Mouse (Mus musculus) macrophage (primary cell): Measurements from ENCODE around the gene Nrgn. TPM values are rescaled to one million over a fixed set of nuclear protein-coding genes. Genes with fewer than 3 reads are reported as not detected.

Experiments used
- H3K27ac ChIP-seq: fragments of 350-480 bp; formaldehyde crosslinking; 2 replicates; pipeline ENCODE4 v1.9.0; 2021
- H3K36me3 ChIP-seq: fragments of 350-480 bp; formaldehyde crosslinking; 2 replicates; pipeline ENCODE4 v1.9.0; 2021; ENCODE audit errors: inconsistent target
- H3K4me3 ChIP-seq: fragments of 350-480 bp; formaldehyde crosslinking; 2 replicates; pipeline ENCODE4 v1.9.0; 2021; ENCODE audit errors: inconsistent target
- H3K79me2 ChIP-seq: fragments of 350-480 bp; formaldehyde crosslinking; 2 replicates; pipeline ENCODE4 v1.9.0; 2021; ENCODE audit errors: inconsistent target
- WGBS: methylation state at CpG from one replicate; pipeline ENCODE4 v1.1.7; 2026; ENCODE audit warnings: inconsistent platforms; ENCODE audit not compliant: missing documents; 5-methylcytosine and 5-hydroxymethylcytosine counted together
- polyA plus RNA-seq: library from polyadenylated mRNA; stranded (reverse); fragments of 250-400 nt; gene quantifications from 3 replicates; pipeline ENCODE4 v1.2.4, GENCODE M21; 2018; ENCODE audit warnings: inconsistent platforms

The Nrgn gene
- polyA plus RNA-seq, 1 experiment from 2014 or later = 1.4 TPM

DNA sequence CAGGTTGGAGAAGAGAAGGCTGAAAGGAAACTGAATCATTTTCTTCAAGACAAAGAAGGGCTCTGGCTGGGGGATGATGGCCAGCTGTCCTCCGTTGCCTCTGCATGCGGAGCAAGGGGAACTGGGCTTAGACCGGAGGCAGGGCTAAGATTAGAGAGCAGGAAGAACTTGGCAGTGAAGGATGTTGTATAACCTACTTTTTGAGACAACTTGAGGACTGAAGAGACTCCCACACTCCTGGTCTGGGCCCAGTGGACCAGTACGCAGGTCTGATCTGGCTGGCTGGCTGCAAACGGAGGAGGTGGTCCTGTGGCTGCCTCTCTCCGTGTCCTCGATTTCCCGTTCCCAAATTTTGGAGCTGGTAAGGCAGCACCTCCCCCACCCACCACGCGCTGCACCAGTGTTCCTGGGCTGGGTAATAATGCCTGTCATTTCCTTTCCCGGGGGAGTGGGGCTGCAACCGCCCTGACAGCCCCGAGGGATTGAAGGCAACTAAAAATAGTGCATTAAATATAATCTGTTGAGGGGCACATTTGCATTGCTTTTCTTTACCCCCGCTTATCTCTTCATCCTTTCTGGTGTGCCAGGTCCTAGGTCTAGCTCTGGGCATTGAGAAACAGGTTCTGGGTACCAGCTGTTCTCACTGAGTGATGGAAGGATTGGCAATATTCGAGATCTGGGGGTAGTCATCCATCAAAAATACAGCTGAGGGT lies 15.3 kb upstream of the Nrgn start:
- H3K79me2 ChIP-seq = no peaks in the 10 kb centered on the region
- H3K4me3 ChIP-seq = no peak overlapping the region
- WGBS = 7% methylated on average over 15 of the region's 15 CpGs
- no peaks in the 10 kb centered on the region for H3K36me3 ChIP-seq
- no peak overlapping the region for H3K27ac ChIP-seq

GRCm38 (mm10) chr9:37567454-37567853 lies 14.8 kb upstream of the Nrgn start:
- H3K27ac ChIP-seq = no peak overlapping the region
- no peak overlapping the region for H3K4me3 ChIP-seq
- no peaks in the 10 kb centered on the region for H3K79me2 ChIP-seq
- WGBS = 26% methylated on average over 5 of the region's 5 CpGs
- H3K36me3 ChIP-seq = no peaks in the 10 kb centered on the region

- no peaks in the 10 kb centered on the region for H3K79me2 ChIP-seq
- WGBS = 59% methylated on average over 2 of the region's 2 CpGs
- no peak overlapping the region for H3K27ac ChIP-seq
- H3K4me3 ChIP-seq = no peak overlapping the region
- H3K36me3 ChIP-seq = no peaks in the 10 kb centered on the region
Observed at GRCm38 (mm10) chr9:37567019-37567418, 14.3 kb upstream of the Nrgn start.

GRCm38 (mm10) chr9:37563805-37564204 lies 11.1 kb upstream of the Nrgn start:
- no peak overlapping the region for H3K4me3 ChIP-seq
- no peak overlapping the region for H3K27ac ChIP-seq
- H3K36me3 ChIP-seq = no peaks in the 10 kb centered on the region
- WGBS = 58% methylated on average over 1 of the region's 1 CpGs
- H3K79me2 ChIP-seq = no peaks in the 10 kb centered on the region

- Histone ChIP-seq H3K4me3 (no peak overlapping the region), H3K36me3 (no peaks in the 10 kb centered on the region), H3K27ac (no peak overlapping the region), H3K79me2 (no peaks in the 10 kb centered on the region)
- WGBS = 94% methylated on average over 2 of the region's 2 CpGs
Observed at GRCm38 (mm10) chr9:37560617-37561016, 7.9 kb upstream of the Nrgn start.

- H3K79me2 ChIP-seq = no peaks in the 10 kb centered on the region
- WGBS = 34% methylated on average over 3 of the region's 3 CpGs
- no peaks in the 10 kb centered on the region for H3K36me3 ChIP-seq
- no peak overlapping the region for H3K4me3 ChIP-seq
- no peak overlapping the region for H3K27ac ChIP-seq
Observed at GRCm38 (mm10) chr9:37556366-37556765, 3.7 kb upstream of the Nrgn start.

DNA sequence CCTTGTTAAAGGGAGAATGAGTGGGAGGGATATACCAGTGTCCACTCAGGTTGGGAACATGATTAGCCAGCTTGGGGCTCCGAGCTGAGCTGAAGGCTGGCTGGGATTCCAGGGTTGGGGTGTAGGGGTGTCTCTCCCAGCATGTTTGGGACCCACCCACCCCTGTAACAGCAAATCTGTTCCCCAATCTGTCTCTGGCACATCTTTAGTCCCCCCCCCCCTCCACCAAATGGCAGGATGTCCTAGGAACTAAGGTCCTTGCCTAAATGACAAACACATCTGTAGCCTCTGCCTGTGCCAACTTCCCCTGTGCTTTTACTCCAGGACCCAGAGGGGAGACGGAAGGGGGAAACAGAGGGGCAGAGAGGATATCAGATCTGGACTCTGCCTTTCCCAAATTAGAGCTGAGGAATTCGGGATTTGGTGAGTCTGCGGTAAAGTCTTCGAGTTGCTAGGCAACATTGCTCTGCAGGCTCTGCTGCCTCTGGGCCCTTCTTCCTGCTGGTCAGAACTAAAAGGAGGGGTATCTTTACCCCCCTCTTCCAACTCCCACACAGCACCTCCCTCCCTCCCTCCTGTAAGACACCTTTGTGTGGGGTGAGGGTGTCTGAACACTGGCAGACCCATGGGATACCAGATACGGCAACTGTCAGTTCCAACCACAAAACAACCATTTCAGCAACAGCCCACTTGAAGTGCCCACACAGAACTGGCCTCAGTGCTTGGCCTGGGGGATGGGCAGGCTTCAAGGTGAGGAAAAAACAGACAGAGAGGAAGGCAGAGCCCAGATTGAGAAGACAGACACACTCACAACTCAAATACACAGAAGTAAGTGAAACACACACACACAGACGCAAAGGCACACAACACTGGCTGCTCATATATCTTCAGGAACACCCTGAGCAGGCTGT lies 2.4 kb upstream of the Nrgn start, which contains the start of gene Siae:
TSS of gene Siae (plus strand) at position 861 of the 911 bp plus-strand sequence.
- Histone ChIP-seq H3K79me2 (no peaks in the 10 kb centered on the region), H3K4me3 (no peak within 1 kb of the TSS), H3K27ac (no peak within 1 kb of the TSS), H3K36me3 (no peaks in the 10 kb centered on the region)
- WGBS = 38% methylated on average over 7 of the region's 7 CpGs

- WGBS = 7% methylated on average over 1 of the region's 1 CpGs
- Histone ChIP-seq H3K4me3 (no peak overlapping the region), H3K36me3 (no peaks in the 10 kb centered on the region), H3K27ac (no peak overlapping the region), H3K79me2 (no peaks in the 10 kb centered on the region)
Observed at GRCm38 (mm10) chr9:37554279-37554678, 1.6 kb upstream of the Nrgn start.

- no peaks in the 10 kb centered on the region for H3K36me3 ChIP-seq
- 4% methylated on average over 23 of the region's 23 CpGs for WGBS
- H3K4me3 ChIP-seq = no peak overlapping the region
- no peak overlapping the region for H3K27ac ChIP-seq
- no peaks in the 10 kb centered on the region for H3K79me2 ChIP-seq
Observed at GRCm38 (mm10) chr9:37551751-37552531, 763 bp downstream of the Nrgn start.

GRCm38 (mm10) chr9:37550435-37550834 lies 2.3 kb downstream of the Nrgn start:
- Histone ChIP-seq H3K27ac (no peak overlapping the region), H3K79me2 (no peaks in the 10 kb centered on the region), H3K36me3 (no peaks in the 10 kb centered on the region), H3K4me3 (no peak overlapping the region)
- 89% methylated on average over 1 of the region's 1 CpGs for WGBS

DNA sequence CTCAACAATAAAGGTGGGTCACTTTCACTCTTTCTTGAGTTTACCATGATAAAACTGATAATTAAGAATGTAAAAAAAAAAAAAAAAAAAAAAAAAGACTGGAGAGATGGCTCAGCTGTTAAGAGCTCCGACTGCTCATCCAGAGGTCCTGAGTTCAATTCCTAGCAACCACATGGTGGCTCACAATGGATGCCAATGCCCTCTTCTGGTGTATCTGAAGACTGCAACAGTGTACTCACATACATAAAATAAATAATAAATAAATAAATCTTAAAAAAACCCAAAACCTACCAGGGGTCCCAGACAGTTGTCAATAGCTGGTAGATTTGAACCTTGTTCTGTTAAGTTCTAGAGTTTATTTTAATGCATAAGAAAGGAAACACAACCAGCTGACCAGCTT lies 5.8 kb downstream of the Nrgn start:
- Histone ChIP-seq H3K36me3 (no peaks in the 10 kb centered on the region), H3K79me2 (no peaks in the 10 kb centered on the region), H3K4me3 (no peak overlapping the region), H3K27ac (no peak overlapping the region)
- no CpG with 5 or more reads among the region's 1 CpGs for WGBS

DNA sequence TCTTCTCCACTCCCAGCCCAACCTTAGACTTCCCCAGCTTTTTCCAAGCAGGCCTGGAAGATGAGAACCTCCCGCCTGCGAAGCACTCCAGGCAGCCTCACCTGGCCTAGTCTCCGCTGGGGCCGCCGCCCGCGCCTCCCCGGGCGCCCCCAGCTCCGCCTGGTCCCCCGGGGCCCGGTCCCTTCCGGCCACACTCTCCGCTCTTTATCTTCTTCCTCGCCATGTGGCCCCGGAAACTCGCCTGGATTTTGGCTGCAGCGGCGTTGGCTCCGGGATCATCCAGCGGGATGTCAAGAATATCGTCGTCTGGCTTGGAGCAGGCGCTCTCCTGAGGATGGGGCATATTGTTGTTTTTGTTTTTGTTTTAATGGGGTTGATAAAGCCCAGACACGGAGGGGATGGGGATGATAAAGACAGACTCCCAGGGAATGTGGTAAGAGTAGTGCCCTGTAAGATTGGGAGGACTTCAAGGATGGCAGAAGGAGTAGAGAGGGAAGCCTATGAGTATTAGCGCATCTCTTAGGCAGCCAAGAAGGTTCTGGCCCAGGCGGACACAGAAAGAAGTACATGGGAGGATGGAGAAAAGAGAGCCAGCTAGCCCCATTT lies 6.8 kb downstream of the Nrgn start:
- no peaks in the 10 kb centered on the region for H3K79me2 ChIP-seq
- H3K4me3 ChIP-seq = no peak overlapping the region
- no peak overlapping the region for H3K27ac ChIP-seq
- H3K36me3 ChIP-seq = no peaks in the 10 kb centered on the region
- 98% methylated on average over 24 of the region's 27 CpGs for WGBS

GRCm38 (mm10) chr9:37545166-37545610 lies 7.5 kb downstream of the Nrgn start:
- WGBS = 74% methylated on average over 10 of the region's 17 CpGs
- Histone ChIP-seq H3K36me3 (no peaks in the 10 kb centered on the region), H3K27ac (no peak overlapping the region), H3K79me2 (no peaks in the 10 kb centered on the region), H3K4me3 (no peak overlapping the region)

DNA sequence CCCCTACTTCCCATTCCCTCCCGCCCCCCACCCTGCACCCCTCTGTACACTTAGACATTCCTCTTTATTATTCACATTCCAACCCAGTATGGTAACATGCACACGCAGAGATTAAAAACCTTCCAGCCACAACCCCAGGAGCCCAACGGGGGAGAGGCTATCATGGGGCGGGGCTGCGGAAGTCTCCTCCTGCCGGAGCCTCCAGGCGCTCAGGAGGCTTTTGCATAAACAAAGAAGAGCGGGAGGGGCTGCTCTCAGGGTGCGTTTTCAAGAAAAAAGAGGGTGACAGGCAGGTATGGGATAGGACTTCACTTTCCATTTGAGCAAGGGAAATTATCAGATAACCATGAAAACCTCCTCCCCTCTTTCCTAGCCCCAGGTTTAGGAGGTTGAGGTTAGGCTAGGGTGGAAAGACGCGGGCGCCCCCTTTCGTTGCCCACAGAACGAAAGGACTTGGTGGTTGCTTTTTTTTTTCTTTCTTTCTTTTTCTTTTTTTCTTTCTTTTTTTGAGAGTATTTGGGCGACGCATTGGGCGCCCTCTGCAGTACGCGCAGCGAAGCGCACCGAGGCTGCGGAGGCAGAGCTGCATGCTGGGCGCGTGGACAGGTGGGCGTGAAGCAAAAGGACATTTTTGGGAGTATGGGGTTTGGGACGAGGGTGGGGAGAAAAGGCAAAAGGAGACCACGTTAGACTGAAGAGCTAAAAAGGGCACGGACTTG lies 8.1 kb downstream of the Nrgn start:
- Histone ChIP-seq H3K4me3 (peak overlapping the region; percentile 37), H3K27ac (no peak overlapping the region), H3K36me3 (no peaks in the 10 kb centered on the region), H3K79me2 (no peaks in the 10 kb centered on the region)
- WGBS = 8% methylated on average over 27 of the region's 29 CpGs
